Mouse (Mus musculus): ENCODE data around the gene Dnah7b.
A peak's percentile ranks its signal among the peaks of the same experiment; 100 is the strongest.
"Not testable (repeated sequence)": the region's sequence is repeated elsewhere in the genome, so short reads cannot be mapped to it uniquely, and the experiment has no call there.

Dnah7b gene

DNA sequence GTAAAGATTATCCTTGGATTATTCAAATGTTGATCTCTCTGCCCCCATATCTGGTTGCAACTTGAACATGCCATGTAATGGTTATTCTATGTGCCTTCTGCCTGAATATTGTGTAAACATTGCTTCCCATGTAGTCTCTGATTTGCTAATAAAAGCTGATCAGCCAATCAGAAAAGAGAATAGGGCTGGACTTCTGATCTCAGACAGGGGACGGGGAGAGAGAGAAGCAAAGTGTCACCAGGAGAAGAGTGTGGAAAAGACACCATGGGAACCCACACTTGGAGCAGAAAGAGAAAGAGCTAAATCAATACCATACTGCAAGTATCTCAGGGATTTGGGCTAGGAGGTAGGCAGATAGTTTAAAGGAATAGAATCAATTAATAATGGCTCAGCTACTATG, at the start of gene Dnah7b:
TSS of gene Dnah7b (plus strand) at position 301 of the 400 bp plus-strand sequence.
- no peak for DNase-seq

DNA sequence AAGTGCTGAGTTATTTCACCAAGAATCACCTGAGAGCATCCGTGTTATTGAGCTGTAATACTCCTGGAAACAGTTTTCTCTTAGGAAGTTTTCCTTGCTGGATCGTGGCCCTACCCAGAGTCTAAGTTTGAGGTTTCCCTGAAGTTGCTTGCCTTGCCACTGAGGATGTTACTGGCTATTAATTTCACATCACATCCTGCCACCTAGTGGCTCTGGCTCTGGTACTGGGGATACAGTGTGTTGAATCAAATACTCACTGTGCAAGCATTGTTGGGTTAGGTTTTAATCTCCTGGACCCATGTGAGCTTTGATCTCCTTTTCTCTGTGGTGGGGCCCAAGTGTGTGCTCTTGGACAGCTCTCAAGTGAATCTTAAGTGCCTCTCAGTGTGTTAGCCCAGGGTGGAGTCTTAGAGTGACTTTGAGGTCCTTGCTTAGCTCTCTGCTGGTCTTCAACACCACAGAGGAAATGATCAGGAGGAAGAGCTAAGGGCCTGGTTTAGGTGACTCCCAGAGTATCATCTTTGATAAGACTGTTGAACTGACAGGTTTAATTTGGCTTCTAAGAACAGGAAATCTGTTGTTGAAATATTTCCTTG, 47.6 kb upstream of the Dnah7b start:
- peak; percentile 45 to 48 for DNase-seq

DNA sequence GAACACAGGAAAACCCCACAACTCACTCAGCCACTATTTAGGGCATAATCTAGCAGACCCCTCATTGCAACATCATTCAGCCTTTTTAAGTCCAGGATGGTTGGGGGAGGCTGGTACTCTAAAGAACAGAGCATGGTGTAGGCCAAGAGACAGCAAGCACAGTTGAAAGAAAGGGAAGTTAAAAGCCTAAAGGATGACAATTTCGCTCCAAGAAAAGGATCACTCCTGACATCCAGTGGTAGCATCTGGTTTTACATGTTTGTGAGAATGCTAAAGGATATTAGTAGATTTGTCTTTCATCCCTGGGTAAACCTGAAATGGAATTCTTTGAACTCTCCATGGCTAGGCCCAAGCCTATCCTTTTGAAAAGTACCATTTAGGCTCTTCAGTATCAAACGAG, 43.9 kb upstream of the Dnah7b start:
- DNase-seq: peak; percentile 47 to 52

DNA sequence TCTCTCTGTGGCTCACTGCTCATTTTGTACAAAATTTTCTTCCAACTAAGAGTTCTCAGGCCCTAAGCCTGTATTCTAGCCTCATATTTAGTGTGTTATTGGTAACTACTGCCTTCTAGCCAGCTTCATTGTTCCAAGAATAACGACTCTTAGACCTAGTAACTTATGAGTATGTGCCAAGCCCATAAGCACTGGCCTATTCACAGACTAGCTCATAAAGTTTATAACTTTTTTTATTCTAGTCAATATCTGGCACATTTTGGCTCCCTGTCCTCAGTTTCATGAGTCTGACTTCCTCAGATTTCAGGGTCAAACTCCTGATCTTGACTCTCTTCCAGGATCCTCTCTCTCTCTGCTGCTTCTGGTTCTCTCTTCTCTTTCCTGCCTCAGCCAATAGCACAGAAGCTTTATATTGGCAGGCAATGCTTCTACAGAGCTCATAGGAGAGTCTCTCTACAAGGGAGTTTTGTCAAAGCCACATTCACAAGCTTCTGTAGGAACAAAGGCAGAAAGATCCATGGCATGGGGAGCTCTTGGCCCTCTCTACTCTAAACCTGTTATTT, 34.0 kb upstream of the Dnah7b start:
- no peak for DNase-seq

DNA sequence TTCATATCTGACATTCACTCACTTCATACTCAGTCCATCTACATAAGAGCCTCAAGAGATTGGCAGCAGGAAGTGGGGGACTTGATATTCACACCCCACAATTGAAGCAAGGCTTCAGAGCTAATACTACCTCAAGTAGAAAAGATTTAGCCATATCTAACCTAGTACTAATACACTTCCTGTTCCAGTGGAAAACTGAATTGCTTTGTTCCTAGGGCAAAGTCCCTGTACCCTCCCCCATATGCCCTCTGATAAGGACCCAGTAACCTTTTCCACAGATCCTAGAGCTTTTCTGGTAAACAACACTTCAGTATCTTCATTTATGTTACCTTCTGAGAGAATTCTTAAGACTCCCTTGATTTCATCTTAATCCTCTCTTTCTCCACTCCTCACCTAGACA, 17.9 kb upstream of the Dnah7b start:
- DNase-seq: no peak

DNA sequence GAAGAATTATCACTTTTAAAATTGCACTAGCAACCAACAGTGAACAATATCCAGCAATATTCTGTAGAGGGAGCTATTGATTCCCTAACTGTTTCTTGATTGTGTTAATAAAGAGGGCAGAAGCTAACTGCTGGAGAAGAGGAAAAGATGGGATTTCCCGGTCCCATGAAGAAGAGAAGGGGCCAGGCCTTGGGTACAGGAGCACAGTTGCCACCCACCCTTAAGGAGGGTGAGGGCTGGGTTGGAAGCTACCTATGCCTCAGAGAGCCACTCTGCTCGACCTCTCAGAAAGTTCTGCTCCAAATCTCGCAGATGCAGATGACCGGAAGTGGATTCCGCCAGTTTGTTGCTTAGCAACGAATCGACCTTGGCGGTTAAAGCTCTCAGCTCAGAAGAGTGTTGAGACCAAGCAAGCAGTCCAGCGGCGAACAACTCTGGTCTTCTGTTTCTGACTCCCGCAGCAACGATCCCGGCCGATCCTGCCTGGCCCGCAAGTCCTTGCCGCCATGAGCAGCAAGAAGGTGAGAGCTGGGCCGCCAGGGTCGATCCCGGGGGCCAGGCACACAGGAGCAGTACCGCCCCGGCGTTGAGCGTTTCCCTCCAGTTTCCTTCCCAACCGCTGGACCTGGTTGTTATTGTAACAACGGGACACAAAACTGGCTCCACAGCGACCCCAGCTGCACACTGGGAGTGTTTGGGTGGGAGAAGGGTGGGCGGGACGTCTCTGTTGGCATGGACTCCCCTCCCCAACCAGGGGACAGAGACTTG, 553 bp downstream of the Dnah7b start:
- peak; percentile 48 to 58 for DNase-seq

DNA sequence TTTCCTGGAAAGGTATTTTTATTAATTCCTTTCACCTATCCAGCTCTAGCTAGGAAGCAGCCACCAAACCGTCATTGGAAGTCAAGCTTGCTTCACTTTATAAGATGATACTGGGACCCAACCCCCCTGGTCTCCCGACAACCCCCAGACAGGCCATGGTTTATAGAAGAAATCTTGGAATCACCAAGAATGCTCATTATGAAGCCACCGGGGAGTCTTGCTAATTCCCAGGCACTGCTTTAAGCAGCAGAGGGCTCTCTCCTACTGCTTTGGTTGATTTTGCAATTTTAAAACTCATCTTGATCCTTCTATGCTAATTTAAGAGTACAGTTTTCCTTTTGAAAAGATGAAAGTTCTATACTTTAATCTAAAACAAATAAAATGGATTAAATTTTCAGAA, 2.7 kb downstream of the Dnah7b start:
- DNase-seq: not testable (repeated sequence)

DNA sequence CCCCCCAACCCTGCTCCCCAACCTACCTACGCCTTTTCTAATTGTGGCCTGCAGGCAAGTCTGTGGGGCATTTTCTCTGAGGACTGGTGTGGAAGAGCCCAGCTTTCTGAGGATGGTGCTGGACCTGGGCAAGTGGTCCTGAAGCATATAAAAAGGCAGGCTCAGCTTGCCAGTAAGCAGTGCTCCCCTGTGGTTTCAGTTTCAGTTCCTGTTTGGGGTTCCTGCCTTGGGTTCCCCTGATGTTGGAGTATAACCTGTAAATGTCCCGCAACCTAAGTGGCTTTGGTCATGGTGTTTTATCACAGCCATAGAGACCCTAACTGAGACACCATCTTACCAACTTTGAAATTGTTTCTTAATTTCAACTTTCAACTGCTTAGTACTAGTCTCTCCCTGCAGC, 11.8 kb downstream of the Dnah7b start:
- DNase-seq: no peak

DNA sequence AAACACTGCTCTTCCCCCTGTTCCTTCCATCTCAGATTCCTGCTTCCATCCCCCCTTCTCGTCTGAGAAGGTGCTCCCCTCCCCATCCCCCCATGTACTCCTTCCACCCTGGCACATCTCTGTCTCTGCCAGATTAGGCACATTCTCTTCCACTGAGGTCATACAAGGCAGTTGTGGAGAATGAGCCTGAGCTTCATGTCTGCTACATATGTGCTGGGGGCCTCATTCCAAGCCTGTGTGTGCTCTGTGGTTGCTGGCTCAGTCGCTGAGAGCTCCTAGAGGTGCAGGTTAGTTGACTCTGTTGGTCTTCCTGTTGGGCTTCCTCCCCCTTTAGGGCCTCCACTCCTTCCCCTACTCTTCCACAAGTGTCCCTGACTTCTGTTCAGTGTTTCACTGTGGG, 34.4 kb downstream of the Dnah7b start:
- no peak for DNase-seq

DNA sequence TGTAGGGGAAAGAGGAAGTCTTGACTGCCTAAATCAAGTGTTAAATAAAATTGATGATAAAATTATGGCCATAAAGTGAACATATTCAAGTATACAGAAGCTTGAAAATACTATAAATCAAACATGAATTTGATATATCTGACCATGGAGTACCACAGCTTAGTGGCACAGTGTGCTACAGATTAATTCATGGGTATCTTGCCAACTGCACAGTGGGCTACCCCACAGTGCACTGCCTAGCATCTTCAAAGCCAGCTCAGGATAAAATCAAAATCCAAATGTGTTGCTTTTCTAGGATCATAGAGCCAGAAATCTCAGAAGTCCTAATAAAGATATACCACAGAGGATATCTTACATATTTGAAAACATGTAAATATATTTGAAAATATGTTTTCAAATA, 46.5 kb downstream of the Dnah7b start:
- DNase-seq: peak; percentile 55 to 73

DNA sequence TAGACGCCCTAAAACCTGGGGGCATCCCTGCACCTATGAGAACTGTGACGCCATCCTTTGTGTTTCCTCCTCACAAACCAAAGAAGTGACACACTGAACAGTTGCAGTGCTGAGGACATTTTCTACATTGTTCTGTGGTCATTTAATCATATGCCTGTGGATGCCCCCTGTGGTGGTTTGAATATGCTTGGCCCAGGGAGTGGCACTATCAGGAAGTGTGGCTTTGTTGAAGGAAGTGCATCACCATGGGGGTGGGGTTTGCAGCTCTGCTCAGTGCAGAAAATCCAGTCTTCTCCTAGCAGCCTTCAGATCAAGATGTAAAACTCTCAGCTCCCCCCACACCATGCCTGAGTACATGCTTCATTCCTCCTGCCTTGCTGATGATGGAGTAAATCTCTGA, 51.1 kb downstream of the Dnah7b start:
- not testable (repeated sequence) for DNase-seq

DNA sequence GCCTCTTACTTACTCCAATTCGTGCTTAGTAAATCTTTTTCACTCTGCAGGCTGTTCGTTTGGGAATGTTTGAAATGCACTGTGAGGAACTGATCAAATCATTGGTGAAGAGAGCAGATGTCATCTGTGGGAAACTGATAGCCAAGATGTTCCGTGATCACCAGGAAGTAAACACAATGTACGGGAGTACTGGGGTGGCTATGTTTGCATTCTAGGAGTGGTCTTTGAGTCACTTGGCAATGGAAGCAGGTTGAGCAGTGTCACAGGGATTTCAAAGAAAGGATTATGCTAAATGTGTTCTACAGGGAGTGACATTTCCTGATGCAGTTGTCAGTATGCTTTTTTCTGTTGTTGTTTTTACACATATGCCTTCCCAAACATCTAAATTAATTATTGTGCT, 61.9 kb downstream of the Dnah7b start:
- DNase-seq: no peak

DNA sequence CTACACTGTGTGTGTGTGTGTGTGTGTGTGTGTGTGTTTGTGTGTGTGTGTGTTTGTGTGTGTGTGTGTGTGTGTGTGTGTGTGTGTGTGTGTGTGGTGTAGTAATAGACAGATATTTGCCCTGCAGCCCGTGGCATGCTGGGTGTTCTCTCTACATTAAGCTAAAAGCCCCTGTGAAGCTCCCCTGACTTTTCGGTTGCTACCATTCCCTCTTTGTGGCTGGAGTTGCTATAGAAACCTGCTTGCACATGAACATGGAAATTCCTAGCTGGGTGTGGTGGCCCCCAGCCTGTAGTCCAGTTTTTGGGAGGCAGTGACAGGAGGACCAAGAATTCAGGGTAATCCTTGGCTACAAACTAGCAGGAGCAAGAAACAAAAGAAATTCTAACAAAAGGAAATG, 130.7 kb downstream of the Dnah7b start:
- not testable (repeated sequence) for DNase-seq

DNA sequence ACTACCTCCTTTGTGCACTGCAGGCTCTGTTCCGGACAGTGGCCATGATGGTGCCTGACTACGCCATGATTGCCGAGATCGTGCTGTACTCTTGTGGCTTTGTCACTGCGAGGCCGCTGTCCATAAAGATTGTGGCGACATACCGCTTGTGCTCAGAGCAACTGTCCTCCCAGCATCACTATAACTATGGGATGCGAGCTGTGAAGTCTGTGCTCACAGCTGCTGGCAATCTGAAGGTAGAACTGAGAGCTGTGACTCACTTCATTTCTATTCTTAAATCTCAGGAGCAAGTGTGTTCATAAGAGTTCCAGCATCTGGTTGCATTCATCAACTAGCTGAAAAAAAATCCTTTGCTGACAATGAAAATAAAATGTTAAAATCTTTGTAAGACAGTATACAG, 135.1 kb downstream of the Dnah7b start:
- not testable (repeated sequence) for DNase-seq

DNA sequence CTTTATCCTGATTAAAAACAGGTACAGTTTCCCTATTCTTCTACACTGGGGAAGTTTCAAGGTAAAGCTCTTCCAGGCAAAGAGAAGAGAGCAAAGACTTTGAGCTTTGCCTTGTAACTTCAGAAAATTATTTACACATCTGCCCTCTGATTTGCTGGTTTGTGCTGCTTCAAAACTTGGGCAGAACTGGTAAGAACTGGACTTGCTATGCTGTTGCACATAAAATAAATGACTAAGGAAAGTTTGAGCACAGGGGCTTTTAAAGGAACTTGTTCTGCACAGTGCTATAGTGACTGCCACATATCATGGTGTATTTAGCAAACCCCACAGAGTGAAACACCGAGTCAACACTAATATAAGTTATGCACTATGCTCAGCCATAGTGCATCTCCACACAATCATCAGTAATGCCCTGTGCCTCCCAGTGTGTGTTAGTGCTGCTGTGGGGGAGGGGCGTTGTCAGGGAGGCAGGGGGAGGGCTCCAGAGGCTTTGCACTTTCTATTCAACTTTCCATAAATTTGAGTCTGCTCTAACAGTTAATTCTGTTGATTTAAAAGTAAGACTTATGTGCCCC, 144.0 kb downstream of the Dnah7b start:
- not testable (repeated sequence) for DNase-seq

DNA sequence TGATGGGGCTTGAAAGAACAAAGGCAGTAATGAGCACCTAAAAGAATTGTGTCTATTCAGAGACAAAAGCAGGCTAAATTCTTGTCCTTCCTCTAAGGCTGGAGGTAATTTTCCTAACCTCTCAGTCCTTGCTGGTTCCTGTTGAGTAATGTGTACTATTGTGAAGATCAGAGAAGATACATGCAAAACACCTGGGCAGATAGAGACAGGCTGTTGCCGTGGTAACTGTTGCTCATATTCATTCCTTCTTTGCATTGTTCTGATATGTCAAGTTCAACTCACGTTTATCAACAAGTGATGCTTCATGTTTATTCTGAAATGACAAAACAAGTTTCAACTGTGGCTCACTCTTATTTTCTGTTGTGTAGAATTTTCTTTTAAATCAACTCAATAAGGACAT, 156.6 kb downstream of the Dnah7b start:
- not testable (repeated sequence) for DNase-seq

DNA sequence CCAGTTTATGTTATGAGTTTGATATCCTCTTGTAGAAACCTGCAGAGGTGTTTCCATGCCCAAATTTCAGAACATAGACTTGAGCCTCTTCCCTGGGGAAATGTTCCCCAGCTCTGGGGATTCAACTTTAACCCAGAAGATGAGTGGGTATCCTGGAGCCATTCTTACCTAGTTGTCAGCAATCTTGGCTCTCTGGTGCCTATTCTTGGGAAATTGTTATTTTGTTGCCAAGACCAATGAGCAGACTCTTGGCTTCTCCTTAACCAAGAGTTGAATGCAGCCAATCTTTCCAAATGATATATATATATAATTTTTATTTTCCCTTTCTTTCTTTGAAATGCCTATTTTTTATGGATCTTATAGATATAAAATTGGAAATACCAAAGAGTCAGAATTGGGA, 160.0 kb downstream of the Dnah7b start:
- not testable (repeated sequence) for DNase-seq

DNA sequence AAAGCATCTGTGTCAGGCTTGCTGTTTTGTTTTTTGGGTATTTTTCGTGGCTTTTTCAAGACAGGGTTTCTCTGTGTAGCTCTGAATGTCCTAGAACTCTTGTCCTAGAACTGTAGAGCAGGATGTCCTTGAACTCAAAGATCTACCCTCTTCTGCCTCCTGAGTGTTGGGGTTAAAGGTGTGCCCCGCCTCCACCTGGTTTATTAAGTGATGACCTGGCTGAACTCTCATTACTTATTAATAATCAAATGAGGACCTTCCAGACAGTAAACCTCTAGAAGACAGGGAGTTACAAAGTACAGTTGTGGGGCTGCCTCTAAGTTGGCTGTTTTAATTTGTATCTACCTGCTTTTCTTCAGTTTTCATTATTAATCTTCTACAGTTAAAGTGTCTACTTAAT, 202.7 kb downstream of the Dnah7b start:
- DNase-seq: not testable (repeated sequence)

DNA sequence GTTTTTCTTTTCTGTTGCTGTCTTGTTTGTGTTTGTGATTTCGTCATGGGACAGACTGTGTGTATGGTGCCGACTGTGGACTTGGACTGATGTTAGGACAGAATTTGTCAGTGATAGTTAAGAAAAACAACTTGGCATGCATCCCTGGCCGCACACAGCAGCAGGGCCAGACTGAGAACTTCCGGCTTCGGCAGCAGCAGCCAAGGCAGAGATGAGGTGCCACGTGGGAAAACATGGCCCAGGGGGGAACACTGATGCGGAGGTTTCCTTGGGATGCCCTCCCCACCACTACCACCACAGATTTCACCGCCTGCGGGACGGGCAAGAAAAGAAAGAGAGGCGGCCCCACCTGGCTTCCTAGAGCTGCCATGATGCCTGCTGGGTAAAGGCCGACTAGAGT, 205.8 kb downstream of the Dnah7b start:
- DNase-seq: no peak

DNA sequence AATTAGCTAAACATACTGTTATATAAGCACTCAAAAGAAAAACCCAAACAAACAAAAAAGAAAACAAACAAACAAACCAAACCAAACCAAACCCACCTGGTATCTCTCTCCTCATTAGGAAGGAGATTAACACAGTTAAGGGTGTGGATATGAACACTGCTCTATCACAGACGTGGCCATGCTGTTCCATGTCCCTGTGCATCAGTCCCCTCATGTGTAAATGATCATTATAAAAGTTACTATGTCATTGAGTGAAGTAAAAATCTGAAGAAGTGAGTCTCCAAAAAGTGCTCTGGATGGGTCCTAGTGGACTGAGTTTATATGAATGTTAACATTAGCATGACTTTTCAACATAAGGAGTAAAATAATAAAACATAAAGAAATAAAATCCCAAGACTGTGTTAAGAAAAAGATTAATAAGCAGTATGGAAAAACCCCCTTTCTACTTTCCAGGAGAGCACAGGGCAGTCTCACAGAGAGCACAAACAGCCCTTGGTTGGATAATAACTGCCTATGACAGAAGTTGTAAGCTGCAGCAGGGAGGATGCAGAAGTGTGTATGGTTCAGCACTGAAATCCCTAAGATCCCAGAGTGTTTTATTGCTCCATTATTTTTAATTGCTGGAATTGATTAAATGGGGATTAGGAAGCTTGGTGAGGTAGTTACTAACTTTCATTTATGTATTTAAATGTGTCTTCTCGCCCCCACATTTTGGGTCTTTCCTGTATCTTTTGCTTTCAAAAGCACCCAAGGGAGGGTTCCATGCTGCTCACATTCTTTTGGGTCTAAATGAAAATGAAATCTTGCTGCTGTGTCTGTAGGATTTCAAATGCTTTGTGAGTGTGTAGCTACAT, 212.2 kb downstream of the Dnah7b start:
- not testable (repeated sequence) for DNase-seq

DNA sequence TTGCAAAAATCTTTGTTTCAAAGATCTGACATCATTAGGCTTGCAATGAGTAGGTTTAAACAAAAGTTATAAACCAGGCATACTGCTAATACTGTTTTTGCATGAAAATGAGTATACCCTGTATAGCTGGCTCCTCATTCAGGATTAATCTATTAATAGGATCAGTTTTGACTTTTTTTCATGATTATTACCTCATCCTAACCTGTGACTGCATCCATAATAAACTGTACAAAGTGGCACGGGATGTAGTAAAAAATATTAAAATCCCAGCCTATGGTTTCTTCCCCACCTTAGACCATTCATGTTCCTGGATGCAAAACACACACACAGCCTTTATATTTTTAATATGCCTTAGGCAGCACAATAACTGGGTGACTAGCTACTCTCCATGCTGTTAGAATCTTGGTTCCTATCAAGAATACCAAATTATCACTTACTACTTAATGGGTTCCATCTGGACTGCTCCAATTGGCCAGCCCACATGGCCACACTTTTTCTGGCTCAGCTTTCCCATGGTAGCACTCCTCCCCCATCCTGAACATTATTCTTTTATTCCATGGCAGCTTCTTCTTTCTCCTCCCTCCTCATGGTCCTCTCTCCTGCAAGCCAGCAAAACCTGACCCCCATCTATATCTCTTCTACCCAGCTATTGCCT, 212.9 kb downstream of the Dnah7b start:
- DNase-seq: not testable (repeated sequence)

DNA sequence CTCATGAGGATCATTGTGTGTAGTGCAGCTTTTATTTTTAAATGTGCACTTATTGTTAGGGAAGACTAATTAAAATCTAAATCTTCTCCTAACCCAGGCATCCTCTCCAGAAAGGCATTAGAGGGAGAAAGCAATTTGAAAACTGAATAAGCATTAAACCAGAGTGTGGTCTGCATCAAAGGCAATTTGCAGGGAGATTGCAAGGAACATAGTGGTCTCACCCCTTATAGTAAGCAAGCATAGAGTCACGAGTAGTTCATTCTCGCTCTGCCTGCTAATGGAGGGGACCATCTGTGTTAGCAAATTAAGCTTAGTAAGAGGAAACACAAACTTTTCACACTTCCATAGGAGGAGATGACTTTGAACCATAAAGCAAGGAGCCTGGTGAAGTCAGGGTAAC, 228.3 kb downstream of the Dnah7b start:
- DNase-seq: not testable (repeated sequence)

Measured in cerebellum, postnatal 14 days (tissue).